Mouse (Mus musculus) liver, postnatal 0 days (tissue): Measurements from ENCODE around the gene Adcy5. TPM values are rescaled to one million over a fixed set of nuclear protein-coding genes. Genes with fewer than 3 reads are reported as not detected.

Experiments used
- ATAC-seq: fragments of 200-750 bp; cut with Nextera tagmentation; 2 replicates; pipeline ENCODE4 v1.8.0; 2017; ENCODE audit warnings: mild to moderate bottlenecking, moderate library complexity
- DNase-seq: peaks from one replicate; pipeline ENCODE4 v3.0.0-alpha.2; 2016
- H3K27ac ChIP-seq: fragments of 300-500 bp; sonication (generic); 2 replicates; pipeline ENCODE4 v1.5.1; 2014; ENCODE audit warnings: antibody characterized with exemption, moderate library complexity, mild to moderate bottlenecking, low read depth
- H3K27me3 ChIP-seq: fragments of 300-500 bp; sonication (generic); 2 replicates; pipeline ENCODE4 v1.6.1; 2014; ENCODE audit warnings: low read length, control low read depth, mixed read lengths; ENCODE audit not compliant: insufficient read depth
- H3K36me3 ChIP-seq: fragments of 300-500 bp; sonication (generic); replicated peaks from 2 replicates; pipeline ENCODE4 v1.6.1; 2014; ENCODE audit warnings: mild to moderate bottlenecking, control low read depth, low read length, moderate library complexity, mixed read lengths; ENCODE audit not compliant: insufficient read depth
- H3K4me1 ChIP-seq: fragments of 300-500 bp; sonication (generic); 2 replicates; pipeline ENCODE4 v1.6.1; 2014; ENCODE audit warnings: antibody characterized with exemption, mild to moderate bottlenecking, control low read depth; ENCODE audit not compliant: insufficient read depth
- H3K4me2 ChIP-seq: fragments of 300-500 bp; sonication (generic); 2 replicates; pipeline ENCODE4 v1.6.1; 2014; ENCODE audit warnings: low read depth, mild to moderate bottlenecking, low read length, moderate library complexity, mixed read lengths
- H3K4me3 ChIP-seq: fragments of 300-500 bp; sonication (generic); 2 replicates; pipeline ENCODE4 v1.5.1; 2014; ENCODE audit warnings: low read depth, low read length
- H3K9ac ChIP-seq: fragments of 300-500 bp; sonication (generic); replicated peaks from 2 replicates; pipeline ENCODE4 v1.6.1; 2014; ENCODE audit warnings: mild to moderate bottlenecking, moderate library complexity
- H3K9me3 ChIP-seq: fragments of 300-500 bp; sonication (generic); 2 replicates; pipeline ENCODE4 v1.6.1; 2016; ENCODE audit warnings: mild to moderate bottlenecking, control low read depth, low read length, mixed read lengths
- CTCF ChIP-seq: sonication (generic); IDR thresholded peaks from 2 replicates; pipeline ENCODE4 v1.5.1; 2016; ENCODE audit warnings: antibody characterized with exemption, low read depth
- EP300 ChIP-seq: IDR thresholded peaks from 2 replicates; pipeline ENCODE4 v1.6.1; 2016; ENCODE audit warnings: antibody characterized with exemption, low read depth, mild to moderate bottlenecking
- WGBS: fragments of 180-500 bp; shearing (Covaris S2); extraction: QIAGEN DNeasy Blood & Tissue Kit; methylation state at CpG from one replicate; pipeline ENCODE4 v1.1.7; 2014; ENCODE audit not compliant: insufficient replicate concordance; 5-methylcytosine and 5-hydroxymethylcytosine counted together
- polyA plus RNA-seq: library from polyadenylated mRNA; unstranded; fragments of >200 nt; fragmentation: Nextera tagmentation; extraction: Ambion mirVana; gene quantifications from 2 replicates; pipeline ENCODE4 v1.2.1, GENCODE M21; 2015

Adcy5 gene
- polyA plus RNA-seq, 1 experiment from 2014 or later = 0.39 TPM

DNA sequence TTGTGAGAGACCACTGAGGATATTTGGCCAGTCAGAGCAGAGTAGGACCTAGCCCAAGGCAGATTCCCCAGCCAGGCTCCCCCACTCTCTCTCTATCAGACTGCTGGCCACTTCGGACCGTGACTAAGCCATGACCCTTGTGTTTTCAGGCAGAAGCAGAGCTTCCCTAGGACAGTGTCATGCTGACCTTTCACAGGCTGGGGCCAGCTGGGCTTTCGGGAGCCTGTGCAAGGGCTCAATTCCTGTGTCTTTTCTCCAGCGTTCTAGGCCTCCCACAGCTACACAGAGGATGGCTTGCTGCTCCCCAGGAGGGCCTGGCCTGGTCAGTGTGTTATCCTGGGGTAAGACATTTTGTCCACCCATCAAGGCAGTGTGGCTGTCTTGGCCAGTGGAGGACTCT is 66.9 kb downstream of the Adcy5 start:
- Histone ChIP-seq H3K9me3 (no peaks in the 10 kb centered on the region), H3K4me2 (no peak overlapping the region), H3K36me3 (no peaks in the 10 kb centered on the region), H3K27me3 (no peaks in the 10 kb centered on the region), H3K9ac (no peak overlapping the region), H3K4me3 (no peak overlapping the region), H3K27ac (no peak overlapping the region), H3K4me1 (no peaks in the 10 kb centered on the region)
- ATAC-seq (no peak), DNase-seq (no peak)
- WGBS = 73% methylated on average over 4 of the region's 4 CpGs
- TF ChIP-seq CTCF (no peak), EP300 (no peak)

DNA sequence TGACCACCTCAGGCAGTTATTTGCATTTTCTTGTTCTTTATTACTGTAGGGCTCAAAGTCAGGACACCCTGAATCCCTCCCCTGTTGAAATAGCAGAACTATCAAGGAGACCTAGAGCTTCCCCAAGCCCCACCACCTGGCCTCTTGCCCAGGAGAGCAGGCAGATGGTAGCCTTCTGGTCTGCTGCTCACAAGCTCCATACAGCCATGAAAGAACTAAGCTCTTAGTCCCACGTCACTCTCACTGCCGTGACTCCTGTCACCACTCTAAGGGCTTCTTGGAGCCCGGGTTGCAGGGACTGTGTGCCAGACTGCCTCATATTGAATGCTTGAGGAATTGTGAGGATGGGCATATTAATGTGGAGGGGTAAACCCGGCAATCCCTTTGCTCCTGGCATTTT is 69.3 kb downstream of the Adcy5 start:
- H3K27me3 ChIP-seq = no peaks in the 10 kb centered on the region
- H3K36me3 ChIP-seq = no peaks in the 10 kb centered on the region
- WGBS = 76% methylated on average over 4 of the region's 4 CpGs
- no peak overlapping the region for H3K4me2 ChIP-seq
- H3K4me3 ChIP-seq = no peak overlapping the region
- TF ChIP-seq EP300 (no peak), CTCF (no peak)
- DNase-seq = no peak
- no peak for ATAC-seq
- no peak overlapping the region for H3K27ac ChIP-seq
- H3K4me1 ChIP-seq = no peaks in the 10 kb centered on the region
- no peaks in the 10 kb centered on the region for H3K9me3 ChIP-seq
- H3K9ac ChIP-seq = no peak overlapping the region

DNA sequence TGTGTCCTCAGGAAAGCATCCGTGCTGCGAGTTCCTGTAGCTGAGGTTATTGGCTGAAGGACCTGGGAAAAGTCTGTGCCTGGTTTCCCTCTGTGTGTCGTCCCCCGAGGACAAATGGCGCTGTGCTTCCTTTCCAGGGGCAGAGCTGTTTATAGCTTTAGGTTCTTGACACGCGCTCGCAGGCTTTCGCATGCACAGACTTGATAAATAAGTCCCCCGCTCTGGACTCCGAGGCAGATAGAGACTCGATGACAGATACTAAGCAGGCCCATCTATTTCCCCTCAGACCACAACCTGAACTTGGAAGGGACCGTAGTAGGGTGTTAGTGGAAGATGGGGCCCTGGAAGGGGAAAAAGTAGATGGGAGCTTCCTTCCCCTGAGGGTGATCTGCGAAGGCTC is 70.0 kb downstream of the Adcy5 start:
- Histone ChIP-seq H3K4me3 (no peak overlapping the region), H3K4me2 (no peak overlapping the region), H3K27ac (no peak overlapping the region), H3K27me3 (no peaks in the 10 kb centered on the region), H3K4me1 (no peaks in the 10 kb centered on the region), H3K9me3 (no peaks in the 10 kb centered on the region), H3K9ac (no peak overlapping the region), H3K36me3 (no peaks in the 10 kb centered on the region)
- DNase-seq (no peak), ATAC-seq (no peak)
- TF ChIP-seq CTCF (no peak), EP300 (no peak)
- 46% methylated on average over 14 of the region's 14 CpGs for WGBS

DNA sequence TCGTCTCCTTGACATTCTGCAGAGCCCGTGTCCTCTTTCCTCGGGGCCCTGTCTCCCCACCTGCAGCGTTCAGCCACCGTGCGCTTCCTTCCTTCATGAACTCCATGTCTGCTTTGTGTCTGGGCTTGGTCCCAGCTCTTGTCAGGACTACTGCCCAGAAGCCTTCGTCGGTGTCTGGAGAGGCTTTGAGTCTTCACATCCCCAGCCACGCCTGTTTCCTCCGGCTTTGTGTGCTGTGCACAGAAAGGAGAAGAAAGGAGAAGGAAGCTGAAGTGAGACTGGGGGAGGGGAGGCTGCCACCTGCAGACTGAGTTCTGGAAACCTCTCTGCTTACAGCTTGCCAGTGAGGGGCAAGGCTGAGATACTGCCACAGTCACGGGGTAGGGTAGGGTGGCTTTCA is 74.9 kb downstream of the Adcy5 start:
- no peaks in the 10 kb centered on the region for H3K27me3 ChIP-seq
- no peak overlapping the region for H3K27ac ChIP-seq
- H3K4me2 ChIP-seq = no peak overlapping the region
- no peaks in the 10 kb centered on the region for H3K4me1 ChIP-seq
- TF ChIP-seq EP300 (no peak), CTCF (no peak)
- no peak for ATAC-seq
- peak; percentile 31 for DNase-seq
- 20% methylated on average over 11 of the region's 11 CpGs for WGBS
- H3K9ac ChIP-seq = no peak overlapping the region
- H3K4me3 ChIP-seq = no peak overlapping the region
- no peaks in the 10 kb centered on the region for H3K36me3 ChIP-seq
- H3K9me3 ChIP-seq = no peaks in the 10 kb centered on the region

DNA sequence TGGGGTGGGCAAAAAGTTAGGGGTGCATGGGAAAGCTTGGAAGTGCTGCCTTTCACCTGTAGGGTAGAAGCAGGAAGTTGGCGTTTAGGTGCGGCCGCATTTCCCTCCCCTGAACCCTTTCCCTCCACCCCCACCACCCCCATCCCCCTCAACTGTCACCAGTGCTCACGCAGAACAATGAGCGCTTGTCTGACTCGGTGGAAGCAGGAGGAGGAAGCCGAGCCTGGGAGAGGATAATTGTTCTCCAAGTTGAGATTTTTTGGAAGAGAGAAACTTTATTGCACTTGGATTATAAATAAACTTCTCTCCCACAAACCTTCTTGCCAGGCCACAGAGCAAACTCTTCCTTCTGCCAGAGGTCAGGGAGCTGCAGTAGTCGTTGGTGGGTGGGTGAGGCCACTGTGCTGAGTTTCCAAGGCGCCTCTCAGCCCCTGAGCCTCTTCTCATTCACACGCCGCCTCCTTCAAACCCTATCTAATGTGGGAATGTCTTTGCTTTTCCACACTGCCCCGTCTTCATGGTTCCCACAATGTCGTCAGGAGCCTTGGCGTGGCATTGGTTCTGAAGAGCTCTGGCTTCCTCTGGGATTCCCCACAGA is 77.6 kb downstream of the Adcy5 start:
- DNase-seq (no peak), ATAC-seq (no peak)
- Histone ChIP-seq H3K4me3 (no peak overlapping the region), H3K9me3 (no peaks in the 10 kb centered on the region), H3K36me3 (no peaks in the 10 kb centered on the region), H3K27ac (no peak overlapping the region), H3K27me3 (no peaks in the 10 kb centered on the region), H3K9ac (no peak overlapping the region), H3K4me1 (no peaks in the 10 kb centered on the region), H3K4me2 (no peak overlapping the region)
- TF ChIP-seq CTCF (no peak), EP300 (no peak)
- WGBS = 41% methylated on average over 13 of the region's 14 CpGs

DNA sequence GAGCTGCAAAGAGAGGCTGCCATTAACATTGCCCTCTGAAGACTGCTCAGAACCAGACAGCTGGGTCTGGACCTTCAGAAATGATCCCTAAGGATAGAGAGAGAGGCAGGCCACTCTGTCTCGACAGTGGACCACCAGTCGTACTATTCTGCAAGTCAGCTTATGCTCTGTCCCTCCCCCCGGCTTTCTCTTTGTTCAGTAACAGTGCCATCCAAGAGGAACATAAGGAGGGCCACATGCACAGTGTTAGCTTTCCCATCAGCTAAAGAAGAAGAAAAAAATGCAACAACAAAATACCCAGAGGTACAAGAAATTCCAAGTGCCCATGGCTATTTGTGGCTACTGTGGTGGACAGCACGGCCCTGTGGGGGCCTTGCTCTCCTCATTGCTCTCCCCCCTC is 78.7 kb downstream of the Adcy5 start:
- no peaks in the 10 kb centered on the region for H3K9me3 ChIP-seq
- DNase-seq = no peak
- H3K4me1 ChIP-seq = no peaks in the 10 kb centered on the region
- no peak overlapping the region for H3K27ac ChIP-seq
- H3K4me2 ChIP-seq = no peak overlapping the region
- no peak overlapping the region for H3K4me3 ChIP-seq
- 81% methylated on average over 4 of the region's 4 CpGs for WGBS
- no peaks in the 10 kb centered on the region for H3K27me3 ChIP-seq
- no peak for ATAC-seq
- TF ChIP-seq EP300 = no peak
- no peak for TF ChIP-seq CTCF
- H3K36me3 ChIP-seq = no peaks in the 10 kb centered on the region
- no peak overlapping the region for H3K9ac ChIP-seq

DNA sequence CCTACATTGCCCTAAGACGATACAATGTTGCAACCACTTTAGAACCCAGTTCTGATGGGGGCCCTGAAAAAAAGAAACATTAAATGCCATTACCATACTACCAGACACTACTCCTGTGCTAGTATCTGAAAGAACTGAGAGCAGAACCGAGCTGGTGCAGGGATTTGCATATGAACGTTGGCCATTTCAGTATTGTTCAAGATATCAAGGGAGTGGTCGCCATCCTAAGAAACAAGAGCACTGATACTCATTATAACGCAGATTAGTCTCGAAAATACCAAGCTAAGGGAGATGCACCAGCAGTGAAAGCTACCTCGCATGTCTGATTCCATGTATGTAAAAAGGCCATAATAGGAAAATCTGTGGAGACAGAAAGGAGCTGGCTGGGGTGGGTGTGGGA is 82.4 kb downstream of the Adcy5 start:
- Histone ChIP-seq H3K36me3 (no peaks in the 10 kb centered on the region), H3K4me2 (no peak overlapping the region), H3K4me1 (no peaks in the 10 kb centered on the region), H3K27ac (no peak overlapping the region), H3K9ac (no peak overlapping the region), H3K27me3 (no peaks in the 10 kb centered on the region), H3K4me3 (no peak overlapping the region), H3K9me3 (no peaks in the 10 kb centered on the region)
- DNase-seq (no peak), ATAC-seq (no peak)
- no peak for TF ChIP-seq EP300
- no peak for TF ChIP-seq CTCF
- 76% methylated on average over 7 of the region's 7 CpGs for WGBS
